Mouse (Mus musculus): ENCODE results near the gene Sox5. TPM values are rescaled to one million over a fixed set of nuclear protein-coding genes. Genes with fewer than 3 reads are reported as not detected.

The Sox5 gene
- polyA plus RNA-seq, 1 experiment from 2014 or later, result 22.9 TPM

DNA sequence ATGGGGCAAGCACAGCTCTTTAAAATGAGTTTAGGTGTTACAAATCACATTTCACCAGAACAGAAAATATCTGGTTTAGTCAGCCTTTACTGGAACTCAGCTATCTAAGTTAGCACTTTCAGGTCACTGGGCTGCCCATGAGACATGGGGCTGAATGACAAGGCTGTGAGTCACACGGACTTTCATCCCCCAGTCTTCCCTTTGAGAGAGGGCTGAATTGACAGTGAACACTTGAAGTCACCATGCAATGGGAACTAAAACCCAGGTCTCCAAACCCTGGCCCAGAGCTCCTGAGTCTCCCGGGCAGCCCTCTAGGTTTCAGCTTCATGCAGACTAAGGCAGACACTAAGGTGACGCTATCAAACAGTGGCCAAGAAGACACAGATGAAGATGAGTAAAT lies 141.2 kb downstream of the Sox5 start:
- H3K27me3 ChIP-seq (ENCODE audit: control insufficient read depth, insufficient read depth, low read depth, low read length), result no peaks in the 10 kb centered on the region
- no peak overlapping the region for H3K9ac ChIP-seq (ENCODE audit: low read length)
- no peaks in the 10 kb centered on the region for H3K9me3 ChIP-seq (ENCODE audit: control insufficient read depth, low read length)
- H3K4me1 ChIP-seq (replicated peaks; ENCODE audit: control insufficient read depth, insufficient read depth, low read length), result peaks cover 41% of the 10 kb centered on the region
- no peak overlapping the region for H3K27ac ChIP-seq (ENCODE audit: low read length)
- no peak for ATAC-seq (ENCODE audit: low read depth)
- H3K36me3 ChIP-seq (ENCODE audit: control insufficient read depth, insufficient read depth, low read length), result no peaks in the 10 kb centered on the region
- no peak overlapping the region for H3K4me2 ChIP-seq (ENCODE audit: low read depth, low read length)
- WGBS, result 70% methylated on average over 3 of the region's 3 CpGs
- H3K4me3 ChIP-seq (ENCODE audit: low read length), result no peak overlapping the region

DNA sequence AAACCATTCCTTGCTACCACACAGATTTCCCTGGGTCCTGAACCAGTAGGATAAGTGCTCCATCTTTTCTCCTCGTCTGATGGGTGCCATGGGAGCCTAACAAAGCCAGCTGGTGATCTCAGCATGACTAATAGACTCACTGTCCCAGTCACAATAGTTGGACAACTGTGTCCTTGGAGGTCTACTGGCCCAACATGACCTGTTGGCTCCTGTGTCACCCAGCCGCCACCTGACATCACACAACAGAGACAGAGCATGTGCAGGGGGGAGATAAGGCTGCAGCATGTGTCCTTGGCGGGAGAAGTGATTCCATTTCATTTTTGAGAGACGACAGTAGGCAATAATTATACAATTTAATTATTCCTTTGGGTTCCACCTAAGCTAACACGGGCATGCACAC lies 143.2 kb downstream of the Sox5 start:
- Histone ChIP-seq H3K36me3 (ENCODE audit: control insufficient read depth, insufficient read depth, low read length) (no peaks in the 10 kb centered on the region), H3K4me3 (ENCODE audit: low read length) (no peak overlapping the region), H3K4me2 (ENCODE audit: low read depth, low read length) (no peak overlapping the region), H3K27ac (ENCODE audit: low read length) (no peak overlapping the region), H3K4me1 (replicated peaks; ENCODE audit: control insufficient read depth, insufficient read depth, low read length) (peaks cover 29% of the 10 kb centered on the region), H3K9ac (ENCODE audit: low read length) (no peak overlapping the region), H3K9me3 (ENCODE audit: control insufficient read depth, low read length) (no peaks in the 10 kb centered on the region), H3K27me3 (ENCODE audit: control insufficient read depth, insufficient read depth, low read depth, low read length) (no peaks in the 10 kb centered on the region)
- no peak for ATAC-seq (ENCODE audit: low read depth)
- WGBS, result 78% methylated on average over 5 of the region's 5 CpGs

DNA sequence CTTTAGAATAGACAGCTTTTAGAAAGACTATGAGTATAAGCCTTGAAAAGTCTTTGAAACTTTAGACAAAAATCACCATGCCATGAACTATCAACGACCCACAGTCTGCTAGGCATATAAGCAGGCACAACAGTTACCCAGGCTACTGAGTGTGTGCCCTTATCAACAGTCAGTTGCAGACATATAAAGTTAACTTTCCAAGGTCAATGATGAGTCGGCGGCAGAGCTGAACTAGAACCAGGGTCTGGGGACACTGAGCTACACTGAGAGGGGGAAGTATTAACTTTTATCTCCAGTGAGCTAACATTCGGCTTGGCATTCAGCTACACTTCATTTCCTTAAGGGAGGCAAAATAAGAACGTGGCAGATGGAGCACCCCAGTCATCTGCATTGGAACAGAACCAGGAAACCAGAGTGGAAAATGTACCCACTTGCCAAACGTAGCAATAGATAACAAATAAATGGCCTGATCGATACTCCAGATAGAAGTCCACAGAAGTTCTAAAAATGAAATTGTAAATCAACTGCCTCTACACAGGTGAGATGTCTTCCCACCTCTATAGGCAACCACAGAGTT lies 154.2 kb downstream of the Sox5 start:
- H3K27ac ChIP-seq (ENCODE audit: low read length), result no peak overlapping the region
- H3K4me2 ChIP-seq (ENCODE audit: low read depth, low read length), result no peak overlapping the region
- peaks cover 3% of the 10 kb centered on the region; the same call in 1 of the 2 replicates for H3K4me1 ChIP-seq (replicated peaks; ENCODE audit: control insufficient read depth, insufficient read depth, low read length)
- no peak overlapping the region for H3K9ac ChIP-seq (ENCODE audit: low read length)
- no peak overlapping the region for H3K4me3 ChIP-seq (ENCODE audit: low read length)
- 72% methylated on average over 7 of the region's 7 CpGs for WGBS
- ATAC-seq (ENCODE audit: low read depth), result no peak
- H3K9me3 ChIP-seq (ENCODE audit: control insufficient read depth, low read length), result no peaks in the 10 kb centered on the region
- H3K27me3 ChIP-seq (ENCODE audit: control insufficient read depth, insufficient read depth, low read depth, low read length), result no peaks in the 10 kb centered on the region
- no peaks in the 10 kb centered on the region for H3K36me3 ChIP-seq (ENCODE audit: control insufficient read depth, insufficient read depth, low read length)

DNA sequence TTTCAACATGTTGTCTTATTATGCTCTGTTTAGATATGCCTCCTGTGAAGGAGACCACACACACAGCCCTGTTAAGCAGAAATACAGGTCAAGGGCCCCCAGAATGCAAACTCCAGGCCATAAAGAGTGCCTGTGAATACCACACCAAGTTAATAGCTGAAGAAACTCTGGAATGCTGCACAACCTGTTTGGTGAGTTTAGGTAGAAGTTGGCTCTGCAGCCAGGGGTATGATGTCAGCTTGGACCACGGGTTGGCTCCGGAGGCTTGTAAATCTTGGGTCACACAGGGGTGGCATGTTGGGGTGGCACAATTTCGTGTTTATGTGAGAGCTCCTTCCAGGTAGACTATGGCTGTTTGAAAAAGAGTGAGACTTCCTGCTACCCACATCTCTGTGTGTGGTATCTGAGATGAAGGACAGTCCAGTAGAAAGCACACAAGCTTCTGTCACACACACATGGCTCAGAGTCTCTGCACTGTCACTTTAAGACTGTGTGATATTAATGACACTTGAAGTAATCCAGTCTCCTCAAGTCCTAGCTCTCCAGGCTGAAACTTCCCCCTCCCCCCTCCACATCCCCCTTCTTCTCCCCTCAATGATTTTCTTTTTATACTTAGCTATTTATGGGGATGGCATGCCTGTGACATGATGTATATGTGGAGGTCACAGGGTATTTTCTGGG lies 160.5 kb downstream of the Sox5 start:
- H3K9ac ChIP-seq (ENCODE audit: low read length), result no peak overlapping the region
- H3K9me3 ChIP-seq (ENCODE audit: control insufficient read depth, low read length), result no peaks in the 10 kb centered on the region
- H3K4me1 ChIP-seq (replicated peaks; ENCODE audit: control insufficient read depth, insufficient read depth, low read length), result peaks cover 13% of the 10 kb centered on the region
- peak overlapping the region; percentile 34 for H3K4me2 ChIP-seq (ENCODE audit: low read depth, low read length)
- H3K4me3 ChIP-seq (ENCODE audit: low read length), result no peak overlapping the region
- H3K27me3 ChIP-seq (ENCODE audit: control insufficient read depth, insufficient read depth, low read depth, low read length), result no peaks in the 10 kb centered on the region
- H3K36me3 ChIP-seq (ENCODE audit: control insufficient read depth, insufficient read depth, low read length), result no peaks in the 10 kb centered on the region
- H3K27ac ChIP-seq (ENCODE audit: low read length), result peak overlapping the region; percentile 88
- WGBS, result 18% methylated on average over 3 of the region's 3 CpGs
- ATAC-seq (ENCODE audit: low read depth), result peak; percentile 96

DNA sequence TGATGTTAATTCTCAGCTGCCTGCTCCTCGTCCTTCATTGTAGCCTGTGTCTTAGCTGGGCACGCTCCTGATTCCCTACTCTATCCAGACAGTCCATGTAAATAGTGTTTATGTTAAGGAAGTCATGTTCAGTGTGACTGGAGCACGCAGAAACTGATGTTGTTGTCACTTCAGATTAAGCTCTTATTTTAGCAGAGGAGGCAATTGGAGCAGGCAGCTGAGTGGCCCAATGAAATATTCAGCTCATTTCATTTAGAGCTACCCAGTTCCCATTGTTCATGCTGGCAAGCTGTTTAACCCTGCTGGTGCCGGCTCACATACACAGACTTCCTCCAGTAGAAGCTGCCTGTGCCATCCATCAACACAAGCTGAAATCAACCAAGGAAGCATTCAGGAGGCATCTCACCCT lies 170.4 kb downstream of the Sox5 start:
- Histone ChIP-seq H3K4me1 (replicated peaks; ENCODE audit: control insufficient read depth, insufficient read depth, low read length) (no peaks in the 10 kb centered on the region), H3K9me3 (ENCODE audit: control insufficient read depth, low read length) (no peaks in the 10 kb centered on the region), H3K27ac (ENCODE audit: low read length) (no peak overlapping the region), H3K4me3 (ENCODE audit: low read length) (no peak overlapping the region), H3K27me3 (ENCODE audit: control insufficient read depth, insufficient read depth, low read depth, low read length) (no peaks in the 10 kb centered on the region), H3K36me3 (ENCODE audit: control insufficient read depth, insufficient read depth, low read length) (no peaks in the 10 kb centered on the region), H3K9ac (ENCODE audit: low read length) (no peak overlapping the region), H3K4me2 (ENCODE audit: low read depth, low read length) (no peak overlapping the region)
- 19% methylated on average over 4 of the region's 4 CpGs for WGBS
- no peak for ATAC-seq (ENCODE audit: low read depth)

DNA sequence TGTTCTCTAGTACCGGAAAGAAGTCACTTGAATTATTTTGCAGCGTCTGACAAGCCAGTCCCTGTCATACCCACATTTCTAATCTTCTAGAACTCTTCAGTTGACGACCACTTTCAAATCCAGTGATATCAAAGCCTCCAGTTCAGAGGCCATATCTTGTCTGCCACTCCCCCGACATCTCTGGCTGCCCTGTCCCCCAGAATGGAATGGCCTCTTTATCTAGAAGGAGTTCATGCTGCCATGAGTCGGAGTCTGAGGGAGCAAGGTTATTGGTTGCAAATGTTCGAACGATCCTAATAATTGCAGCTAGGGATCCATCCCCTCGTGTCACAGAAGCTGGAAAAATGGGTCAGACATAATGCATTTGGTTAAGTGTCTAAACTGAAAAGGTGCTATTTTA lies 170.9 kb downstream of the Sox5 start:
- no peak for ATAC-seq (ENCODE audit: low read depth)

DNA sequence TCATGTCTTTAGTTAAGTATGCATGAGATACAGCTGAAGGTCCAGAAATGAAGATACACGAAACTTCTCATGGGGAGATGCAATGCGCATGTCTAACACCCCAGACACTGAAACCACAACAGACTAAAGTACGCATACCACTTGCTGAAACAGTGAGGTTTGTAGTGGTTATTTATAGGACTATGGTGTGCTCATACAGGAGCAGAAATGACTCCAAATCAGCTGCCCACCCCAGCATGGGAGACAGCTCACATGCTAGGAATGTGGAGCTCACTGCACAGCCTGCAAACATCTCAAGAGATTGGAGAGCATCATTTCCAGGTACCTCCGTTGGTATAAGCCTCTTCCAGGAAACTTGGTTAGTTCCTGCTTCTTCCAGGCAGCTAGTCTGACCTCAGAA lies 178.9 kb downstream of the Sox5 start:
- WGBS, result 84% methylated on average over 4 of the region's 4 CpGs

More for the DNA sequence above, 170.9 kb downstream of the Sox5 start:
- no peaks in the 10 kb centered on the region for H3K27me3 ChIP-seq (ENCODE audit: control insufficient read depth, insufficient read depth, low read depth, low read length)
- H3K4me1 ChIP-seq (replicated peaks; ENCODE audit: control insufficient read depth, insufficient read depth, low read length), result no peaks in the 10 kb centered on the region
- H3K9ac ChIP-seq (ENCODE audit: low read length), result no peak overlapping the region
- WGBS, result 47% methylated on average over 8 of the region's 8 CpGs
- no peak overlapping the region for H3K27ac ChIP-seq (ENCODE audit: low read length)
- no peak overlapping the region for H3K4me3 ChIP-seq (ENCODE audit: low read length)
- H3K4me2 ChIP-seq (ENCODE audit: low read depth, low read length), result no peak overlapping the region
- no peaks in the 10 kb centered on the region for H3K9me3 ChIP-seq (ENCODE audit: control insufficient read depth, low read length)
- no peaks in the 10 kb centered on the region for H3K36me3 ChIP-seq (ENCODE audit: control insufficient read depth, insufficient read depth, low read length)

DNA sequence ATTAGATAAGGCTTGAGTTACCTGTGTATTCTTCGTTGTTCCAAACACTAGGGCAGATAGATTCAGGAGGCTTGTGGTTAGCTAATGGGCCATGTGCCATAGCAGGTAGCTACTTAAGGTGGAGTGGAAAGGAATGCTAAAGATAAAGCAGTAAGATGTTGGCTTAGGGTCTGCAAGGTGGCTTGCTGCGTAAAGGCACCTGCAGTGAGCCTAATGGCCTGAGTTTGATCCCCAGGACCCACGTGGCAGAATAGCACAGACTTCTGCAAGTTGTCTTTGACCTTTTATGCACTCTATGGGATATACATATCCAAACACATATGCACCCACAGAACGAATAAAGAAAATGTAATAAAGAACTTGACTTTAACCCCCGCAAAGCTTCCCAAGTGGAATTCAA lies 181.4 kb downstream of the Sox5 start:
- Histone ChIP-seq H3K4me3 (ENCODE audit: low read length) (no peak overlapping the region), H3K9ac (ENCODE audit: low read length) (no peak overlapping the region), H3K27ac (ENCODE audit: low read length) (no peak overlapping the region), H3K36me3 (ENCODE audit: control insufficient read depth, insufficient read depth, low read length) (no peaks in the 10 kb centered on the region), H3K27me3 (ENCODE audit: control insufficient read depth, insufficient read depth, low read depth, low read length) (no peaks in the 10 kb centered on the region), H3K4me2 (ENCODE audit: low read depth, low read length) (no peak overlapping the region), H3K9me3 (ENCODE audit: control insufficient read depth, low read length) (no peaks in the 10 kb centered on the region), H3K4me1 (replicated peaks; ENCODE audit: control insufficient read depth, insufficient read depth, low read length) (peaks cover 8% of the 10 kb centered on the region; the same call in 1 of the 2 replicates)
- no peak for ATAC-seq (ENCODE audit: low read depth)
- 60% methylated on average over 5 of the region's 5 CpGs for WGBS

More for the DNA sequence above, 178.9 kb downstream of the Sox5 start:
- Histone ChIP-seq H3K4me3 (ENCODE audit: low read length) (no peak overlapping the region), H3K4me1 (replicated peaks; ENCODE audit: control insufficient read depth, insufficient read depth, low read length) (no peaks in the 10 kb centered on the region), H3K4me2 (ENCODE audit: low read depth, low read length) (no peak overlapping the region), H3K27ac (ENCODE audit: low read length) (no peak overlapping the region), H3K9ac (ENCODE audit: low read length) (no peak overlapping the region), H3K36me3 (ENCODE audit: control insufficient read depth, insufficient read depth, low read length) (no peaks in the 10 kb centered on the region), H3K27me3 (ENCODE audit: control insufficient read depth, insufficient read depth, low read depth, low read length) (no peaks in the 10 kb centered on the region), H3K9me3 (ENCODE audit: control insufficient read depth, low read length) (no peaks in the 10 kb centered on the region)
- no peak for ATAC-seq (ENCODE audit: low read depth)

DNA sequence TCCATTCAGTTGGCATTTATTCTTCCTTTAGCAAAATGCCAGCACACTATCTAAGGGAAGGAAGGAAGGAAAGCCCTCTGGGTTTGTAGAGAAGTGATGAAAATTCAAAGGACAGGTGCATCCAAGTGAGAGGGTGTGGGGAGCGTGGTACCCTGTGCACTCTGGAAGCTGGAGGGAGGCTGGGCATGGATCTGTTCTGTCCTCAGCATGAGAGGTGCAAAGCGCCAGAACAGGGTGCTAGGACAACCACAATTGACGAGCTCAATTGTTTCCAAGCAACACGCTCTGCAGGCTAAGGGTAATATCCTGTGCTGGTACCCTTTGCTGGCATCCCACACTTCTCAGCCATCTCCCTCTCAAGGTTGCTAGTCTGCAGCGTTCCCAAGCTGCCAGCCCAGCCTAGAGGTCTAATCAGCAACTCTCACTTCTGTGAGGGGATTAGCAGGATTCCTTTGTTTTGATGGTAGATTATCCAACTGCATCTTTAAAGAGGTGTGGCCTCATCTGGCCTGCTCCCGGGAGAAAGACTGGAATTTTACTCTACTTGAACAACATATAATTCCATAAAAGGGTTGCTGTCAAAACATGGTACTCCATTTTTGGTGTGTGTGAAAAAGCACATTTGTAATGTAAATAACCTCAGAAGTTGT lies 183.3 kb downstream of the Sox5 start:
- H3K4me3 ChIP-seq (ENCODE audit: low read length), result no peak overlapping the region
- no peaks in the 10 kb centered on the region for H3K27me3 ChIP-seq (ENCODE audit: control insufficient read depth, insufficient read depth, low read depth, low read length)
- peaks cover 8% of the 10 kb centered on the region; the same call in 1 of the 2 replicates for H3K4me1 ChIP-seq (replicated peaks; ENCODE audit: control insufficient read depth, insufficient read depth, low read length)
- no peak overlapping the region for H3K27ac ChIP-seq (ENCODE audit: low read length)
- H3K36me3 ChIP-seq (ENCODE audit: control insufficient read depth, insufficient read depth, low read length), result no peaks in the 10 kb centered on the region
- no peak overlapping the region for H3K4me2 ChIP-seq (ENCODE audit: low read depth, low read length)
- WGBS, result 57% methylated on average over 6 of the region's 6 CpGs
- ATAC-seq (ENCODE audit: low read depth), result no peak
- H3K9ac ChIP-seq (ENCODE audit: low read length), result no peak overlapping the region
- H3K9me3 ChIP-seq (ENCODE audit: control insufficient read depth, low read length), result no peaks in the 10 kb centered on the region
